Mouse (Mus musculus) stomach, embryonic 14.5 days (tissue): ENCODE data around the gene Usp44. TPM values are rescaled to one million over a fixed set of nuclear protein-coding genes. Genes with fewer than 3 reads are reported as not detected.
"Not testable (repeated sequence)": the region's sequence is repeated elsewhere in the genome, so short reads cannot be mapped to it uniquely, and the experiment has no call there.

Experiments
- ATAC-seq: fragments of 200-750 bp; cut with Nextera tagmentation; 2 replicates; pipeline ENCODE4 v1.8.0; 2017; ENCODE audit warnings: low read depth, moderate TSS enrichment; ENCODE audit not compliant: insufficient number of reproducible peaks, insufficient read depth, low FRiP score
- H3K27ac ChIP-seq: fragments of 300-500 bp; sonication (generic); 2 replicates; pipeline ENCODE4 v1.5.1; 2014; ENCODE audit warnings: mild to moderate bottlenecking, low read length, moderate library complexity, mixed read lengths
- H3K27me3 ChIP-seq: fragments of 300-500 bp; sonication (generic); 2 replicates; pipeline ENCODE4 v1.6.1; 2014; ENCODE audit warnings: low read length, control low read depth, mixed read lengths; ENCODE audit not compliant: control insufficient read depth, insufficient read depth
- H3K36me3 ChIP-seq: fragments of 300-500 bp; sonication (generic); 2 replicates; pipeline ENCODE4 v1.6.1; 2014; ENCODE audit warnings: mild to moderate bottlenecking, control low read depth, low read length, moderate library complexity, mixed read lengths; ENCODE audit not compliant: control insufficient read depth, insufficient read depth
- H3K4me1 ChIP-seq: fragments of 300-500 bp; sonication (generic); 2 replicates; pipeline ENCODE4 v1.6.1; 2014; ENCODE audit warnings: low read length, control low read depth, mixed read lengths; ENCODE audit not compliant: control insufficient read depth, insufficient read depth
- H3K4me2 ChIP-seq: fragments of 300-500 bp; sonication (generic); replicated peaks from 2 replicates; pipeline ENCODE4 v1.6.1; 2014; ENCODE audit warnings: low read depth, low read length, control low read depth
- H3K4me3 ChIP-seq: fragments of 300-500 bp; sonication (generic); 2 replicates; pipeline ENCODE4 v1.5.1; 2014; ENCODE audit warnings: low read depth, low read length, control low read depth
- H3K9ac ChIP-seq: fragments of 300-500 bp; sonication (generic); replicated peaks from 2 replicates; pipeline ENCODE4 v1.6.1; 2014; ENCODE audit warnings: low read depth, mild to moderate bottlenecking, control low read depth, low read length, moderate library complexity, mixed read lengths
- H3K9me3 ChIP-seq: fragments of 300-500 bp; sonication (generic); 2 replicates; pipeline ENCODE4 v1.6.1; 2016; ENCODE audit warnings: low read depth, low read length, control low read depth; ENCODE audit not compliant: control insufficient read depth
- WGBS: fragments of 180-500 bp; shearing (Covaris S2); extraction: QIAGEN DNeasy Blood & Tissue Kit; methylation state at CpG from one replicate; pipeline ENCODE4 v1.1.7; 2014; 5-methylcytosine and 5-hydroxymethylcytosine counted together
- polyA plus RNA-seq: library from polyadenylated mRNA; unstranded; fragments of >200 nt; fragmentation: Nextera tagmentation; extraction: Ambion mirVana; gene quantifications from 2 replicates; pipeline ENCODE4 v1.2.1, GENCODE M21; 2014

Gene Usp44
- 0.27 and 0.61 TPM in 2 replicates for polyA plus RNA-seq

GRCm38 (mm10) chr10:93830931-93831729 is at the start of gene Usp44:
Gene Usp44, plus strand, starts transcription at chr10:93831555.
- no peaks in the 10 kb centered on the region for H3K4me1 ChIP-seq
- H3K27ac ChIP-seq: no peak within 1 kb of the TSS
- H3K9ac ChIP-seq: no peak within 1 kb of the TSS
- 8% methylated on average over 22 of the region's 22 CpGs for WGBS
- peaks cover 24% of the 10 kb centered on the region for H3K27me3 ChIP-seq
- no peaks in the 10 kb centered on the region for H3K9me3 ChIP-seq
- peak within 1 kb of the TSS; percentile 16; the same call in 1 of the 2 replicates for H3K4me2 ChIP-seq
- no peaks in the 10 kb centered on the region for H3K36me3 ChIP-seq
- no peak within 1 kb of the TSS; the same call in 1 of the 2 replicates for H3K4me3 ChIP-seq
- no peak for ATAC-seq

- H3K4me1 ChIP-seq: no peaks in the 10 kb centered on the region
- H3K27me3 ChIP-seq: no peaks in the 10 kb centered on the region
- no peak overlapping the region for H3K4me3 ChIP-seq
- no peaks in the 10 kb centered on the region for H3K9me3 ChIP-seq
- no peak for ATAC-seq
- no peak overlapping the region for H3K4me2 ChIP-seq
- H3K36me3 ChIP-seq: no peaks in the 10 kb centered on the region
- no peak overlapping the region for H3K9ac ChIP-seq
- no peak overlapping the region for H3K27ac ChIP-seq
- 64% methylated on average over 15 of the region's 15 CpGs for WGBS
Observed at GRCm38 (mm10) chr10:93783216-93784013, 47.9 kb upstream of the Usp44 start.

- no peaks in the 10 kb centered on the region for H3K36me3 ChIP-seq
- no peak overlapping the region for H3K4me2 ChIP-seq
- ATAC-seq: no peak
- H3K9ac ChIP-seq: no peak overlapping the region
- 63% methylated on average over 8 of the region's 8 CpGs for WGBS
- H3K9me3 ChIP-seq: no peaks in the 10 kb centered on the region
- H3K4me3 ChIP-seq: no peak overlapping the region
- no peaks in the 10 kb centered on the region for H3K4me1 ChIP-seq
- no peaks in the 10 kb centered on the region for H3K27me3 ChIP-seq
- no peak overlapping the region for H3K27ac ChIP-seq
Observed at GRCm38 (mm10) chr10:93799711-93800362, 31.5 kb upstream of the Usp44 start.

GRCm38 (mm10) chr10:93800363-93800722 is 31.0 kb upstream of the Usp44 start:
- ATAC-seq: no peak
- Histone ChIP-seq H3K4me3 (no peak overlapping the region), H3K27me3 (no peaks in the 10 kb centered on the region), H3K9ac (no peak overlapping the region), H3K27ac (no peak overlapping the region), H3K4me1 (no peaks in the 10 kb centered on the region), H3K9me3 (no peaks in the 10 kb centered on the region), H3K36me3 (no peaks in the 10 kb centered on the region), H3K4me2 (no peak overlapping the region)
- WGBS: 75% methylated on average over 4 of the region's 4 CpGs

- Histone ChIP-seq H3K36me3 (no peaks in the 10 kb centered on the region), H3K9me3 (no peaks in the 10 kb centered on the region), H3K4me1 (no peaks in the 10 kb centered on the region), H3K27ac (no peak overlapping the region), H3K27me3 (no peaks in the 10 kb centered on the region), H3K4me2 (no peak overlapping the region), H3K9ac (no peak overlapping the region), H3K4me3 (no peak overlapping the region)
- ATAC-seq: no peak
- 89% methylated on average over 5 of the region's 5 CpGs for WGBS
Observed at GRCm38 (mm10) chr10:93800895-93801294, 30.5 kb upstream of the Usp44 start.

- ATAC-seq: no peak
- H3K9me3 ChIP-seq: no peaks in the 10 kb centered on the region
- H3K27ac ChIP-seq: no peak overlapping the region
- H3K4me2 ChIP-seq: no peak overlapping the region
- H3K36me3 ChIP-seq: no peaks in the 10 kb centered on the region
- H3K4me1 ChIP-seq: no peaks in the 10 kb centered on the region
- WGBS: 69% methylated on average over 6 of the region's 6 CpGs
- no peak overlapping the region for H3K9ac ChIP-seq
- H3K4me3 ChIP-seq: no peak overlapping the region
- H3K27me3 ChIP-seq: no peaks in the 10 kb centered on the region
Observed at GRCm38 (mm10) chr10:93803199-93803598, 28.2 kb upstream of the Usp44 start.

- ATAC-seq, H3K27ac ChIP-seq: not testable (repeated sequence)
Observed at GRCm38 (mm10) chr10:93809438-93809837, 21.9 kb upstream of the Usp44 start.

GRCm38 (mm10) chr10:93810590-93811185 is 20.7 kb upstream of the Usp44 start:
- H3K36me3 ChIP-seq: no peaks in the 10 kb centered on the region
- no peak overlapping the region for H3K4me3 ChIP-seq
- no peak overlapping the region for H3K9ac ChIP-seq
- H3K4me2 ChIP-seq: no peak overlapping the region
- WGBS: 34% methylated on average over 7 of the region's 7 CpGs
- H3K27me3 ChIP-seq: no peaks in the 10 kb centered on the region
- ATAC-seq: no peak
- H3K4me1 ChIP-seq: no peaks in the 10 kb centered on the region
- no peak overlapping the region for H3K27ac ChIP-seq
- H3K9me3 ChIP-seq: no peaks in the 10 kb centered on the region

More at GRCm38 (mm10) chr10:93809438-93809837, 21.9 kb upstream of the Usp44 start:
- not testable (repeated sequence) for H3K9me3 ChIP-seq, H3K9ac ChIP-seq, H3K4me1 ChIP-seq, H3K4me2 ChIP-seq, H3K36me3 ChIP-seq, H3K4me3 ChIP-seq, H3K27me3 ChIP-seq
- 93% methylated on average over 8 of the region's 8 CpGs for WGBS
